Mouse (Mus musculus): ENCODE results near the gene Ezh1. TPM values are rescaled to one million over a fixed set of nuclear protein-coding genes. Genes with fewer than 3 reads are reported as not detected.

Ezh1 gene
- polyA plus RNA-seq, 1 experiment from 2014 or later: 16.9 TPM

DNA sequence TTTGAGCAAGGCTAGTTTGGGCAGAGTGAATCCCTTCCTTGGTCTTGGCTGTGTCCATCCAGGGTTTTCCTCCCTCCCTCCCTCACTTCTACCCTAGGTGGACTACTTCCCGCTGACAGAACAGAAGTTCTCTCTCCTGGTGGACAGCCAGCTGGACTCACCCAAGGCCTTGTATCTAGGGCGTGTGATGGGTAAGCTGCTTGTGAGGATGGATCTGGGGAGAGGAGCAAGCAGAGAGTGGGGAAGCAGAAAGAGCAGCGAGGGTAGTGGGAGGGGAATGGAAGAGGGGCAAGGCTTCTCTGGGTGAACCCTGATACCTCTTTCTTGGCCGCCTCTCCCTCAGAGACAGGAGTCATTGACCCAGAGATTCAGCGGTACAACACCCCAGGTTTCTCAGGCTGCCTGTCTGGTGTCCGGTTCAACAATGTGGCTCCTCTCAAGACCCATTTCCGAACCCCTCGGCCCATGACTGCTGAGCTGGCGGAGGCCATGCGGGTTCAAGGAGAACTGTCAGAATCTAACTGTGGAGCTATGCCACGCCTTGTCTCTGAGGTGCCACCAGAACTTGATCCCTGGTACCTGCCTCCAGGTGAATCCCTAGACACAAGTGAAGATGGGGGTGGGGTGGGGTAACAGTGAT lies 38.0 kb downstream of the Ezh1 start:
- no peaks in the 10 kb centered on the region; the same call in 1 of the 2 replicates for H3K27me3 ChIP-seq
- H3K27ac ChIP-seq: no peak overlapping the region
- H3K36me3 ChIP-seq: peaks cover 14% of the 10 kb centered on the region
- no peak overlapping the region for H3K4me2 ChIP-seq
- no peaks in the 10 kb centered on the region for H3K9me3 ChIP-seq
- no peak overlapping the region for H3K9ac ChIP-seq
- no peak for ATAC-seq (ENCODE audit: insufficient number of reproducible peaks, insufficient read depth, low FRiP score, low TSS enrichment, low read depth)
- 82% methylated on average over 11 of the region's 11 CpGs for WGBS
- no peak overlapping the region for H3K4me3 ChIP-seq
- peaks cover 23% of the 10 kb centered on the region for H3K4me1 ChIP-seq

GRCm38 (mm10) chr11:101187541-101187940 lies 38.7 kb downstream of the Ezh1 start:
- Histone ChIP-seq H3K4me3 (no peak overlapping the region), H3K27me3 (no peaks in the 10 kb centered on the region; the same call in 1 of the 2 replicates), H3K36me3 (peaks cover 6% of the 10 kb centered on the region), H3K4me2 (no peak overlapping the region), H3K4me1 (peaks cover 23% of the 10 kb centered on the region), H3K9me3 (no peaks in the 10 kb centered on the region), H3K27ac (no peak overlapping the region), H3K9ac (no peak overlapping the region)
- no peak for ATAC-seq (ENCODE audit: insufficient number of reproducible peaks, insufficient read depth, low FRiP score, low TSS enrichment, low read depth)
- 92% methylated on average over 5 of the region's 5 CpGs for WGBS

DNA sequence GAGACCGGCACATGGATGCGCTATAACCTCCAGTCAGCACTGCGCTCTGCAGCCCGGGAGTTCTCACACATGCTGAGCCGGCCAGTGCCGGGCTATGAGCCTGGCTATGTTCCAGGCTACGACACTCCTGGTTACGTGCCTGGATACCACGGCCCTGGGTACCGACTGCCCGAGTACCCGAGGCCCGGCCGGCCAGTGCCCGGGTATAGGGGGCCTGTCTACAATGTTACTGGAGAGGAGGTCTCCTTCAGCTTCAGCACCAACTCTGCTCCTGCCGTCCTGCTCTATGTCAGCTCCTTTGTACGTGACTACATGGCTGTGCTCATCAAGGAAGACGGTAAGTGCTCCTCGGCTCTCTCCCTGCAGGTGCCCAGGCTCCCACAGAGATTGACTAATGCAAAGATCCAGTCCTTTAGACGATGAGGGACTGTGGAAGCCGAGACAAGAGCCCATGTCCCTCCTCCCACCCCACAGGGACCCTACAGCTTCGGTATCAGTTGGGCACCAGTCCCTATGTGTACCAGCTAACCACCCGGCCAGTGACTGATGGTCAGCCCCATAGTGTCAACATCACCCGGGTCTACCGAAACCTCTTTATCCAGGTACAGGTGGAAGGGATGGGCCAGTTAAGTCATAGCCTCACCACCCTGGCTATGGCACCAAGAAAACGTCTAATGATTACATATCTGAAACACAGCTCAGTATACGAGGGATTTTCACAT lies 39.6 kb downstream of the Ezh1 start:
- no peaks in the 10 kb centered on the region; the same call in 1 of the 2 replicates for H3K27me3 ChIP-seq
- ATAC-seq (ENCODE audit: insufficient number of reproducible peaks, insufficient read depth, low FRiP score, low TSS enrichment, low read depth): no peak
- 87% methylated on average over 27 of the region's 27 CpGs for WGBS

DNA sequence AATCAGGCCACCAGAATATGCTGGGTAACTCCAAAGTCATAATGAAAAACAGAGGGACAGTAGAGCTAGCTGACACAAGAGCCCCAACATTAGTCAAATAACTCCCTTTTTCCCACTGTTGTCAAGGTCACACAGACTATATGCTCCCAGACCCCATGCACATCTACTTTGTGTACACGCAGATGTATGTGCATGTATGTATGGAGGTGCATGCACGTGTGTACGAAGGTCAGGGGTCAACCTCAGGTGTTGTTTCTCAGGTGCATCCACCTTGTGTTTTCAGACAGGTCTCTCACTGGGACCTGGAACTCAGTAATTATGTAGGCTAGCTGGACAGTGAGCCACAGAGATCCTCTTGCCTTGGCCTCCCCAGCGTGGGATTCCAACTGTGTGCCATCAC lies 40.8 kb downstream of the Ezh1 start:
- no peak for ATAC-seq (ENCODE audit: insufficient number of reproducible peaks, insufficient read depth, low FRiP score, low TSS enrichment, low read depth)
- Histone ChIP-seq H3K4me2 (no peak overlapping the region), H3K27me3 (peaks cover 2% of the 10 kb centered on the region), H3K9ac (no peak overlapping the region), H3K4me3 (no peak overlapping the region), H3K9me3 (no peaks in the 10 kb centered on the region), H3K27ac (no peak overlapping the region), H3K4me1 (peaks cover 14% of the 10 kb centered on the region), H3K36me3 (no peaks in the 10 kb centered on the region)
- WGBS: 93% methylated on average over 4 of the region's 4 CpGs

More for the DNA sequence above, 39.6 kb downstream of the Ezh1 start:
- peaks cover 23% of the 10 kb centered on the region for H3K4me1 ChIP-seq
- no peak overlapping the region for H3K4me3 ChIP-seq
- no peak overlapping the region for H3K9ac ChIP-seq
- no peaks in the 10 kb centered on the region for H3K9me3 ChIP-seq
- H3K4me2 ChIP-seq: no peak overlapping the region
- no peaks in the 10 kb centered on the region for H3K36me3 ChIP-seq
- no peak overlapping the region for H3K27ac ChIP-seq

DNA sequence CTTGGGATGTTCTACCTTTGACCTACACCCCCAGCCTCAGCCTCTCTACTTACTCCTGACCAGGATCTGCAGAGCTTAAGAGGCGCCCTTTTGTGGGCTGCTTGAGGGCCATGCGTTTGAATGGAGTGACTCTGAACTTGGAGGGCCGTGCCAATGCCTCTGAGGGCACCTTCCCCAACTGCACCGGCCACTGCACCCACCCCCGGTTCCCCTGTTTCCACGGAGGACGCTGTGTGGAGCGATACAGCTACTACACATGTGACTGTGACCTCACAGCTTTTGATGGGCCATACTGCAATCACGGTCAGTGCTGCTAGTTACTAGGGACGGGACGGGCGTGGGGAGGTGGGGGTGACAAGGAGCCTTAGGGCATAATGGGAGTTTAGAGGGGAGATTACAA lies 41.3 kb downstream of the Ezh1 start:
- no peak overlapping the region for H3K4me3 ChIP-seq
- no peak overlapping the region for H3K9ac ChIP-seq
- peaks cover 9% of the 10 kb centered on the region for H3K4me1 ChIP-seq
- no peaks in the 10 kb centered on the region for H3K36me3 ChIP-seq
- no peak overlapping the region for H3K4me2 ChIP-seq
- no peaks in the 10 kb centered on the region for H3K9me3 ChIP-seq
- no peak for ATAC-seq (ENCODE audit: insufficient number of reproducible peaks, insufficient read depth, low FRiP score, low TSS enrichment, low read depth)
- peaks cover 5% of the 10 kb centered on the region for H3K27me3 ChIP-seq
- H3K27ac ChIP-seq: no peak overlapping the region
- 81% methylated on average over 12 of the region's 12 CpGs for WGBS

DNA sequence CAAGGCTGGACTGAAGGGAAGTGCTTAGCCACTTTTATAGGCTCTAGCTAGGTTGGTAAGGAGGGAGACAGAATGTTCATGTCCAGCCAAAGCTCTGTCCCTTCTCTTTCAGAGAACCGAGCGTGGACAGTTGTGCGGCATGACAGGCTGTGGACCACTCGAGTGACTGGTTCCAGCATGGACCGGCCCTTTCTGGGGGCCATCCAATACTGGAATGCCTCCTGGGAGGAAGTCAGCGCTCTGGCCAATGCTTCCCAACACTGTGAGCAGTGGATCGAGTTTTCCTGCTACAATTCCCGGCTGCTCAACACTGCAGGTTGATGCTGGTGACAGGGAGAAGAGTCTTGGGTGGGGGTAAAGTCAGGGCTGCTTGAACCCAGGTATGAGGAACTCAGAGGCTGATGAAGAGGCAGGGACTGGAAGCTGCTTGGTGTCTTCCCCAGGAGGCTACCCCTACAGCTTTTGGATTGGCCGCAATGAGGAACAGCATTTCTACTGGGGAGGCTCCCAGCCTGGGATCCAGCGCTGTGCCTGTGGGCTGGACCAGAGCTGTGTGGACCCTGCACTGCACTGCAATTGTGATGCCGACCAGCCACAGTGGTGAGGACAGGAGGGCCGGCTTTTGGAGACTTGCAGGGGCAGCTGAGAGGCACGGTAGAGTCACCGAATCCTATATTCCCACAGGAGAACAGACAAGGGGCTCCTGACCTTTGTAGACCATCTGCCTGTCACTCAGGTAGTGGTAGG lies 43.3 kb downstream of the Ezh1 start:
- no peaks in the 10 kb centered on the region for H3K9me3 ChIP-seq
- H3K4me3 ChIP-seq: no peak overlapping the region
- no peak overlapping the region for H3K4me2 ChIP-seq
- 73% methylated on average over 14 of the region's 14 CpGs for WGBS
- no peak overlapping the region for H3K27ac ChIP-seq
- H3K27me3 ChIP-seq: peaks cover 24% of the 10 kb centered on the region
- no peak overlapping the region for H3K9ac ChIP-seq
- no peaks in the 10 kb centered on the region for H3K36me3 ChIP-seq
- no peak for ATAC-seq (ENCODE audit: insufficient number of reproducible peaks, insufficient read depth, low FRiP score, low TSS enrichment, low read depth)
- H3K4me1 ChIP-seq: peaks cover 8% of the 10 kb centered on the region

DNA sequence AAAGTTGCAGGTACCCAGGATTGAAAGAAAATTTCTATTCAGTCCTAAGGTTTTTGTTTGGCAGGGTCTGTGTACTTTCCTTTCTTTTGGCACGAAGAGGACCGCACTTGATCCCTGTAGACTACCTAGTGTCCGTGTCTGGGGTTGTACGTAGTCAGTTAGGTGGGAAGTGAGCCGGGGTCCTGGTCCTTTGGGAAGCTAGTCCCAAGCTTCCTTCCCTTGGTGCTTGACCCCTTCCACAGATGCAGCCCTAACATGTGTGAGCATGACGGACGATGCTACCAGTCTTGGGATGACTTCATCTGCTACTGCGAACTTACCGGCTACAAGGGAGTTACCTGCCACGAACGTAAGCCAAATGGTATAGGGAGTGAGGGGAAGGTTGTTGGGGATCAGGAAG lies 44.3 kb downstream of the Ezh1 start:
- Histone ChIP-seq H3K4me1 (peaks cover 16% of the 10 kb centered on the region), H3K9ac (no peak overlapping the region), H3K36me3 (no peaks in the 10 kb centered on the region), H3K4me2 (no peak overlapping the region), H3K9me3 (no peaks in the 10 kb centered on the region), H3K27ac (no peak overlapping the region), H3K27me3 (peaks cover 33% of the 10 kb centered on the region), H3K4me3 (no peak overlapping the region)
- ATAC-seq (ENCODE audit: insufficient number of reproducible peaks, insufficient read depth, low FRiP score, low TSS enrichment, low read depth): no peak
- WGBS: 89% methylated on average over 11 of the region's 11 CpGs

DNA sequence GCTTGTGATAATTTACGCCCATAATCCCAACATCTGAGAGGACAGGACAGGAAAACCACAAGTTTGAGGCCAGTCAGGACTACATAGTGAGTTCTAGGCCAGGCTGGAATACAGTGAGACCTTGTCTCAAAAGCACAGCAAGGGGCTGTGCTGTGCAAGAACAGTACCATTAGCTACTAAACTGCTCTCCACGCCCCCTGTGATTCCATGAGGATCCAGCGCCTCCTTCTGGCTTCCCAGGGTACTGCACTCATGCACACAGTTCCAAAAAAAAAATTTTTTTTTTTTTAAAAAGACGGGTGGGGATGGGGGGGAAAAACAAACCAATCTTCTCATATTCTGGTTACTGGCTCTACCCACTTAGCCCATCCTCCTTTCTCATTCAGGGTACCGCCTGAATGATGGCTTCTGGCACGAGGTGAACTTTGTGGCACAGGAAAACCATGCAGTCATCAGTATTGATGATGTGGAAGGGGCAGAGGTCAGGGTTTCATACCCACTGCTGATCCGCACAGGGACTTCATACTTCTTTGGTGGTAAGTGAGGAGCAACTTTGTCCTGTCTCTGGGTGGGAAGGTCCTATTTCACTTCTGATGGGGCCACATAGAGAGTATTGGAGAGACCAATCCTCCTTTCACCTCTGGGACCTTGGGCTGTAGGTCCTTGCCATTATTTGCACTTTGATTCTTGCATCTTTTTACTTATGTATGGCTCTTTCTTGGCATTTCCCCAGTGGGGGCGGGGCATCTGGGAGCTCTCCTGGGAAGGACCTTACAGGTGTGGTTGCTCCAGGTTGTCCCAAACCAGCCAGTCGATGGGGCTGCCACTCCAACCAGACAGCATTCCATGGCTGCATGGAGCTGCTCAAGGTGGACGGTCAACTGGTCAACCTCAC lies 45.2 kb downstream of the Ezh1 start:
- no peaks in the 10 kb centered on the region for H3K9me3 ChIP-seq
- peaks cover 24% of the 10 kb centered on the region for H3K4me1 ChIP-seq
- H3K27me3 ChIP-seq: peaks cover 42% of the 10 kb centered on the region
- no peak overlapping the region for H3K27ac ChIP-seq
- H3K9ac ChIP-seq: no peak overlapping the region
- ATAC-seq (ENCODE audit: insufficient number of reproducible peaks, insufficient read depth, low FRiP score, low TSS enrichment, low read depth): no peak
- H3K36me3 ChIP-seq: no peaks in the 10 kb centered on the region
- 40% methylated on average over 10 of the region's 10 CpGs for WGBS
- no peak overlapping the region for H3K4me3 ChIP-seq
- no peak overlapping the region for H3K4me2 ChIP-seq

DNA sequence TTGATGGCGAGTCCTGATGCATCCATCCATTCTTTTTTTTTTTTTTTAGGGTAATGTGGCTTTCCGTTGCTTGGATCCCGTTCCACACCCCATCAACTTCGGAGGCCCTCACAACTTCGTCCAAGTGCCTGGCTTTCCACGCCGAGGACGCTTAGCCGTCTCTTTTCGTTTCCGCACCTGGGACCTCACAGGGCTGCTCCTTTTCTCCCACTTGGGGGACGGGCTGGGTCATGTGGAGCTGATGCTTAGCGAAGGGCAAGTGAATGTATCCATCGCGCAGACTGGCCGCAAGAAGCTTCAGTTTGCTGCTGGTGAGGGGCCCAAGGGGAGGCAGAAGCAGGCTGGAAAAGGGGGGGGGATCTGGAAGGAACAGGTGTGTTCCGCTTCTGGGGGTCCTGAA lies 46.0 kb downstream of the Ezh1 start:
- Histone ChIP-seq H3K9me3 (no peaks in the 10 kb centered on the region), H3K9ac (no peak overlapping the region), H3K4me2 (no peak overlapping the region), H3K4me3 (no peak overlapping the region), H3K4me1 (peaks cover 27% of the 10 kb centered on the region), H3K27ac (no peak overlapping the region), H3K36me3 (no peaks in the 10 kb centered on the region), H3K27me3 (peaks cover 50% of the 10 kb centered on the region)
- no peak for ATAC-seq (ENCODE audit: insufficient number of reproducible peaks, insufficient read depth, low FRiP score, low TSS enrichment, low read depth)
- 60% methylated on average over 17 of the region's 17 CpGs for WGBS

DNA sequence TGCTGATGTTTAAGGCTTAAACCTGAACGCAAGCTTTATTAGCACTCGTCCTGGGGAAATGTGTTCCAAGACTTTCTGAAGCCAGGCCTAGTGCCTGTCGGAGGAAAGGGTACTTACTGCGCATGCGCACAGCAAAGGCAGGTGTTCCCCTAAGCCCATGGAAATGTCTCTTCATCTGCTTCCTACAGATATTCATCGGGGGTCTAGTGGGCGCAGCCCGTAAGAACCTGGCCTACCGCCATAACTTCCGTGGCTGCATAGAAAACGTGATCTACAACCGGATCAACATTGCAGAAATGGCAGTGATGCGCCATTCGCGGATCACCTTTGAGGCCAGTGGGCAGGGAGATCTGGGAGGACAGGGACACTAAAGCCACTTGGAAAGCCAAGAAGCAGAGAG lies 47.0 kb downstream of the Ezh1 start:
- H3K9me3 ChIP-seq: no peaks in the 10 kb centered on the region
- peaks cover 59% of the 10 kb centered on the region for H3K27me3 ChIP-seq
- H3K4me3 ChIP-seq: no peak overlapping the region
- H3K4me2 ChIP-seq: no peak overlapping the region
- H3K36me3 ChIP-seq: no peaks in the 10 kb centered on the region
- no peak overlapping the region for H3K27ac ChIP-seq
- H3K9ac ChIP-seq: no peak overlapping the region
- 77% methylated on average over 15 of the region's 15 CpGs for WGBS
- peaks cover 37% of the 10 kb centered on the region for H3K4me1 ChIP-seq
- no peak for ATAC-seq (ENCODE audit: insufficient number of reproducible peaks, insufficient read depth, low FRiP score, low TSS enrichment, low read depth)
